In the genomic region with DNA sequence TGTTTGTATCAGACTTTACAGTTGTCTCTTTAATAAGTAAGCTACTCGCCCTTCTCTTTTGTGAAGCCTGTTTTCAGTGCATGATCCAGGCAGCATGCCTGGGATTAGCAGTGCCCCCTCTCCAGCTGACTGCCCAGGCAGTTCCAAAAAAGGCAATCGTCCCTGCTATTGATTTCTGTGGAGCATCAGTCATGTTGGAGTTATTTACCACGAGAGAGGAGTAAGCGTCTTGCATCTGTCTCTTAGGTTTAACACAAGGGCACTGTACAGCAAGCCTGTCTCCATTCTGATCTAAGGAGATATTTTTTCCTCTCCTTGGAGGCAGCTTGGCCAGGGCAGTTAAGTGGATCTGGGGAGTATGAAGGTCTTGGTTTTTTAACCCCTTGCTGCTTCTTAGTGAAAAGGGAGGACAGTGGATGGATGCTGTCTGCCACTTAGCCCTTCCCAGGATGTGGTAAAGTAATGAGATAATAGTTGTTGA, we compare ENCODE assay signal across 9 mouse cellular contexts.
A peak's percentile ranks its signal among the peaks of the same experiment; 100 is the strongest.
DNase-seq lines count a peak whose midpoint lies in the region; ATAC-seq lines count a peak whose summit lies in the region.
"Had no signal": no experiment of that assay in that cellular context is flagged by ENCODE, and none has a peak within 500 bp of the region (broad histone marks: within the 10 kb centered on the region; RNA-seq: fewer than 3 reads in every experiment).

No protein-coding gene starts in this region.

- peak overlapping the region; percentile 53; the same call in 1 of the 2 replicates for H3K27ac ChIP-seq in kidney, embryonic 16.5 days (ENCODE audit: low read length)
- H3K27ac ChIP-seq in midbrain, embryonic 16.5 days (ENCODE audit: low read length), result peak overlapping the region; percentile 40; the same call in 1 of the 2 replicates
- H3K27ac ChIP-seq: macrophage had no signal

- ATAC-seq in kidney, embryonic 16.5 days (ENCODE audit: low FRiP score, low TSS enrichment), result no peak
- ATAC-seq in common myeloid progenitor, adult 5-6 weeks (replicated peaks; ENCODE audit: low read depth, poor library complexity, severe bottlenecking), result peak; percentile 24; the same call in 1 of the 2 replicates
- ATAC-seq in midbrain, embryonic 16.5 days, result peak; percentile 43

- peak; percentile 32 to 44 for DNase-seq in cerebellum, postnatal 10 days
- no peak for DNase-seq in cerebellum, adult 11 months
- DNase-seq in kidney, postnatal 25 days, result no peak
- DNase-seq in cerebellum, postnatal 4 days (ENCODE audit: low spot score in 2 of 2), result no peak
- DNase-seq in cerebellum, adult 9-10 months, result no peak

- no peak overlapping the region for H3K4me3 ChIP-seq in kidney, embryonic 16.5 days (ENCODE audit: low read length)
- H3K4me3 ChIP-seq in midbrain, embryonic 16.5 days (ENCODE audit: low read depth, low read length), result no peak overlapping the region

- no peaks in the 10 kb centered on the region for H3K9me3 ChIP-seq in kidney, embryonic 16.5 days (ENCODE audit: low read length)
- no peaks in the 10 kb centered on the region for H3K9me3 ChIP-seq in midbrain, embryonic 16.5 days (replicated peaks; ENCODE audit: control insufficient read depth, low read length, poor library complexity, severe bottlenecking)

- peaks cover 39% of the 10 kb centered on the region for H3K4me1 ChIP-seq in kidney, embryonic 16.5 days (ENCODE audit: insufficient read depth, low read length)
- H3K4me1 ChIP-seq in midbrain, embryonic 16.5 days (ENCODE audit: control insufficient read depth, insufficient read depth, low read length), result 0 out of 2 replicates have a peak, but pooled peaks cover 6% of the 10 kb centered on the region

- H3K27me3 ChIP-seq in kidney, embryonic 16.5 days (ENCODE audit: insufficient read depth, low read length), result no peaks in the 10 kb centered on the region
- H3K27me3 ChIP-seq in midbrain, embryonic 16.5 days (ENCODE audit: control insufficient read depth, insufficient read depth, low read depth, low read length), result no peaks in the 10 kb centered on the region

- 0 out of 2 replicates have a peak overlapping the region, but pooled peaks have one; percentile 2 for H3K4me2 ChIP-seq in kidney, embryonic 16.5 days (replicated peaks; ENCODE audit: low read depth, low read length)
- 0 out of 2 replicates have a peak overlapping the region, but pooled peaks have one; percentile 15 for H3K4me2 ChIP-seq in midbrain, embryonic 16.5 days (ENCODE audit: low read length)

- WGBS in kidney, embryonic 16.5 days, result 18% methylated on average over 4 of the region's 4 CpGs
- 9% methylated on average over 4 of the region's 4 CpGs for WGBS in midbrain, embryonic 16.5 days

- H3K9ac ChIP-seq in kidney, embryonic 16.5 days (replicated peaks; ENCODE audit: low read length), result no peak overlapping the region; the same call in 1 of the 2 replicates
- no peak overlapping the region for H3K9ac ChIP-seq in midbrain, embryonic 16.5 days (ENCODE audit: low read depth, low read length)

- H3K36me3 ChIP-seq in kidney, embryonic 16.5 days (ENCODE audit: insufficient read depth, low read length), result no peaks in the 10 kb centered on the region
- H3K36me3 ChIP-seq in midbrain, embryonic 16.5 days (ENCODE audit: control insufficient read depth, insufficient read depth, low read length), result no peaks in the 10 kb centered on the region

Comparison
In these comparisons a context has a peak if more than half of its experiments do, and no peak if none do; other contexts are left out.
1. DNase-seq: peak in cerebellum, postnatal 10 days (2 of 2); none in cerebellum, adult 11 months (single experiment), kidney, postnatal 25 days (0 of 2), cerebellum, postnatal 4 days (0 of 2) and cerebellum, adult 9-10 months (single experiment).